Mouse (Mus musculus): ENCODE measurements around the gene Gas2l1. TPM values are rescaled to one million over a fixed set of nuclear protein-coding genes. Genes with fewer than 3 reads are reported as not detected.

The Gas2l1 gene
- polyA plus RNA-seq (2014; fragmentation: Nextera tagmentation; extraction: Ambion mirVana), result 33.2 and 36.3 TPM in 2 replicates

GRCm38 (mm10) chr11:5065056-5065821 lies at the start of gene Gas2l1:
Gas2l1 (minus strand) TSS chr11:5065327.
- Histone ChIP-seq H3K27ac (ENCODE audit: low read depth) (peak within 1 kb of the TSS; percentile 38; the same call in 1 of the 2 replicates), H3K9ac (peak within 1 kb of the TSS; percentile 73), H3K9me3 (ENCODE audit: low read depth, low read length) (no peaks in the 10 kb centered on the region), H3K27me3 (ENCODE audit: insufficient read depth, low read length) (peaks cover 41% of the 10 kb centered on the region), H3K4me3 (ENCODE audit: low read depth, low read length) (peak within 1 kb of the TSS; percentile 69), H3K36me3 (ENCODE audit: insufficient read depth) (peaks cover 31% of the 10 kb centered on the region), H3K4me1 (ENCODE audit: insufficient read depth) (peaks cover 13% of the 10 kb centered on the region; the same call in 1 of the 2 replicates), H3K4me2 (peak within 1 kb of the TSS; percentile 98)
- ATAC-seq (ENCODE audit: insufficient read depth), result peak; percentile 84
- peak; percentile 96 for DNase-seq
- under 1% methylated on average over 50 of the region's 50 CpGs for WGBS
- peak; percentile 70 for TF ChIP-seq CTCF (IDR thresholded peaks at IDR 0.05; ENCODE audit: low read depth)

- no peaks in the 10 kb centered on the region for H3K4me1 ChIP-seq (ENCODE audit: insufficient read depth)
- no peak overlapping the region for H3K27ac ChIP-seq (ENCODE audit: low read depth)
- no peak overlapping the region for H3K4me2 ChIP-seq
- no peak for DNase-seq
- no peaks in the 10 kb centered on the region for H3K9me3 ChIP-seq (ENCODE audit: low read depth, low read length)
- no peaks in the 10 kb centered on the region for H3K27me3 ChIP-seq (ENCODE audit: insufficient read depth, low read length)
- no peak for TF ChIP-seq CTCF (IDR thresholded peaks at IDR 0.05; ENCODE audit: low read depth)
- ATAC-seq (ENCODE audit: insufficient read depth), result no peak
- WGBS, result 75% methylated on average over 7 of the region's 7 CpGs
- H3K4me3 ChIP-seq (ENCODE audit: low read depth, low read length), result no peak overlapping the region
- no peak overlapping the region for H3K9ac ChIP-seq
- 0 out of 2 replicates have a peak, but pooled peaks cover 3% of the 10 kb centered on the region for H3K36me3 ChIP-seq (ENCODE audit: insufficient read depth)
These were observed 48.5 kb upstream of the Gas2l1 start for GRCm38 (mm10) chr11:5113645-5114044.

GRCm38 (mm10) chr11:5109441-5109840 lies 44.3 kb upstream of the Gas2l1 start:
- Histone ChIP-seq H3K9me3 (ENCODE audit: low read depth, low read length) (no peaks in the 10 kb centered on the region), H3K9ac (no peak overlapping the region), H3K36me3 (ENCODE audit: insufficient read depth) (peaks cover 8% of the 10 kb centered on the region; the same call in 1 of the 2 replicates), H3K27ac (ENCODE audit: low read depth) (no peak overlapping the region), H3K4me3 (ENCODE audit: low read depth, low read length) (no peak overlapping the region), H3K4me1 (ENCODE audit: insufficient read depth) (no peaks in the 10 kb centered on the region), H3K27me3 (ENCODE audit: insufficient read depth, low read length) (no peaks in the 10 kb centered on the region), H3K4me2 (no peak overlapping the region)
- WGBS, result 62% methylated on average over 8 of the region's 8 CpGs
- no peak for TF ChIP-seq CTCF (IDR thresholded peaks at IDR 0.05; ENCODE audit: low read depth)
- DNase-seq (no peak), ATAC-seq (ENCODE audit: insufficient read depth) (no peak)

- no peak overlapping the region for H3K4me2 ChIP-seq
- ATAC-seq (ENCODE audit: insufficient read depth) (no peak), DNase-seq (no peak)
- H3K27ac ChIP-seq (ENCODE audit: low read depth), result no peak overlapping the region
- no peak overlapping the region for H3K4me3 ChIP-seq (ENCODE audit: low read depth, low read length)
- peaks cover 15% of the 10 kb centered on the region; the same call in 1 of the 2 replicates for H3K36me3 ChIP-seq (ENCODE audit: insufficient read depth)
- WGBS, result 91% methylated on average over 4 of the region's 4 CpGs
- peaks cover 6% of the 10 kb centered on the region; the same call in 1 of the 2 replicates for H3K4me1 ChIP-seq (ENCODE audit: insufficient read depth)
- H3K9ac ChIP-seq, result peak overlapping the region; percentile 9; the same call in 1 of the 2 replicates
- TF ChIP-seq CTCF (IDR thresholded peaks at IDR 0.05; ENCODE audit: low read depth), result no peak
- no peaks in the 10 kb centered on the region for H3K9me3 ChIP-seq (ENCODE audit: low read depth, low read length)
- no peaks in the 10 kb centered on the region for H3K27me3 ChIP-seq (ENCODE audit: insufficient read depth, low read length)
These were observed 38.9 kb upstream of the Gas2l1 start for GRCm38 (mm10) chr11:5103986-5104509.

GRCm38 (mm10) chr11:5102384-5102783 lies 37.3 kb upstream of the Gas2l1 start:
- 83% methylated on average over 7 of the region's 7 CpGs for WGBS
- peaks cover 6% of the 10 kb centered on the region; the same call in 1 of the 2 replicates for H3K4me1 ChIP-seq (ENCODE audit: insufficient read depth)
- no peak overlapping the region for H3K4me2 ChIP-seq
- no peak for TF ChIP-seq CTCF (IDR thresholded peaks at IDR 0.05; ENCODE audit: low read depth)
- ATAC-seq (ENCODE audit: insufficient read depth) (no peak), DNase-seq (no peak)
- no peak overlapping the region for H3K27ac ChIP-seq (ENCODE audit: low read depth)
- H3K4me3 ChIP-seq (ENCODE audit: low read depth, low read length), result no peak overlapping the region
- no peaks in the 10 kb centered on the region for H3K27me3 ChIP-seq (ENCODE audit: insufficient read depth, low read length)
- no peaks in the 10 kb centered on the region for H3K9me3 ChIP-seq (ENCODE audit: low read depth, low read length)
- H3K36me3 ChIP-seq (ENCODE audit: insufficient read depth), result peaks cover 15% of the 10 kb centered on the region; the same call in 1 of the 2 replicates
- H3K9ac ChIP-seq, result no peak overlapping the region

- no peaks in the 10 kb centered on the region for H3K9me3 ChIP-seq (ENCODE audit: low read depth, low read length)
- no peak for TF ChIP-seq CTCF (IDR thresholded peaks at IDR 0.05; ENCODE audit: low read depth)
- no peak for ATAC-seq (ENCODE audit: insufficient read depth)
- H3K4me2 ChIP-seq, result no peak overlapping the region
- H3K4me1 ChIP-seq (ENCODE audit: insufficient read depth), result peaks cover 10% of the 10 kb centered on the region
- no peak overlapping the region for H3K9ac ChIP-seq
- no peak overlapping the region for H3K4me3 ChIP-seq (ENCODE audit: low read depth, low read length)
- no peaks in the 10 kb centered on the region for H3K27me3 ChIP-seq (ENCODE audit: insufficient read depth, low read length)
- peaks cover 15% of the 10 kb centered on the region; the same call in 1 of the 2 replicates for H3K36me3 ChIP-seq (ENCODE audit: insufficient read depth)
- WGBS, result 79% methylated on average over 6 of the region's 6 CpGs
- H3K27ac ChIP-seq (ENCODE audit: low read depth), result no peak overlapping the region
- no peak for DNase-seq
These were observed 36.5 kb upstream of the Gas2l1 start for GRCm38 (mm10) chr11:5101641-5102040.

- TF ChIP-seq CTCF (IDR thresholded peaks at IDR 0.05; ENCODE audit: low read depth), result no peak
- DNase-seq (no peak), ATAC-seq (ENCODE audit: insufficient read depth) (no peak)
- H3K36me3 ChIP-seq (ENCODE audit: insufficient read depth), result peaks cover 12% of the 10 kb centered on the region; the same call in 1 of the 2 replicates
- H3K27ac ChIP-seq (ENCODE audit: low read depth), result no peak overlapping the region
- H3K27me3 ChIP-seq (ENCODE audit: insufficient read depth, low read length), result no peaks in the 10 kb centered on the region
- WGBS, result 49% methylated on average over 5 of the region's 5 CpGs
- H3K4me1 ChIP-seq (ENCODE audit: insufficient read depth), result peaks cover 10% of the 10 kb centered on the region
- H3K9ac ChIP-seq, result 0 out of 2 replicates have a peak overlapping the region, but pooled peaks have one; percentile 99
- H3K4me3 ChIP-seq (ENCODE audit: low read depth, low read length), result peak overlapping the region; percentile 100
- peak overlapping the region; percentile 95 for H3K4me2 ChIP-seq
- no peaks in the 10 kb centered on the region for H3K9me3 ChIP-seq (ENCODE audit: low read depth, low read length)
These were observed 35.7 kb upstream of the Gas2l1 start for GRCm38 (mm10) chr11:5100801-5101200.

Measured in lung, embryonic 14.5 days (tissue).